Mouse (Mus musculus): ENCODE measurements around the gene Atp5j2.

Gene Atp5j2

DNA sequence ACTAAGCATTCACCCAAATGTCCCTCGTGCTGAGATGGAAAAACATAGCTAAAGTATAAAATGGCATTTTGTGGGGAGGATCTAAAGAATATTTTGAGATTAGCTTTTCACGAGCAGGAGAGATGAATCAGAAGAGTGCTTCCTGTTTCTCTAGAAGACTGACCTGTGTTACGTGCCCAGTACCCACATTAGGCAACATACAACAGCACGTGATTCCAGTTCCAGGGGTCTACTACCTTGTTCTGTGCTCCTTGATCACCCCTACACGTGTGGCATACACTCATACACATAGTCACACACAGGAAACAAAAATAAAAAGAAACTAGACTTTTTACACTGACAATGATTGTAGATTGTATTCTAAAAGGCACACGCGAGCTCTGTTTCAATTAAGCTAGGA is 8.5 kb upstream of the Atp5j2 start:
- DNase-seq, result no peak

DNA sequence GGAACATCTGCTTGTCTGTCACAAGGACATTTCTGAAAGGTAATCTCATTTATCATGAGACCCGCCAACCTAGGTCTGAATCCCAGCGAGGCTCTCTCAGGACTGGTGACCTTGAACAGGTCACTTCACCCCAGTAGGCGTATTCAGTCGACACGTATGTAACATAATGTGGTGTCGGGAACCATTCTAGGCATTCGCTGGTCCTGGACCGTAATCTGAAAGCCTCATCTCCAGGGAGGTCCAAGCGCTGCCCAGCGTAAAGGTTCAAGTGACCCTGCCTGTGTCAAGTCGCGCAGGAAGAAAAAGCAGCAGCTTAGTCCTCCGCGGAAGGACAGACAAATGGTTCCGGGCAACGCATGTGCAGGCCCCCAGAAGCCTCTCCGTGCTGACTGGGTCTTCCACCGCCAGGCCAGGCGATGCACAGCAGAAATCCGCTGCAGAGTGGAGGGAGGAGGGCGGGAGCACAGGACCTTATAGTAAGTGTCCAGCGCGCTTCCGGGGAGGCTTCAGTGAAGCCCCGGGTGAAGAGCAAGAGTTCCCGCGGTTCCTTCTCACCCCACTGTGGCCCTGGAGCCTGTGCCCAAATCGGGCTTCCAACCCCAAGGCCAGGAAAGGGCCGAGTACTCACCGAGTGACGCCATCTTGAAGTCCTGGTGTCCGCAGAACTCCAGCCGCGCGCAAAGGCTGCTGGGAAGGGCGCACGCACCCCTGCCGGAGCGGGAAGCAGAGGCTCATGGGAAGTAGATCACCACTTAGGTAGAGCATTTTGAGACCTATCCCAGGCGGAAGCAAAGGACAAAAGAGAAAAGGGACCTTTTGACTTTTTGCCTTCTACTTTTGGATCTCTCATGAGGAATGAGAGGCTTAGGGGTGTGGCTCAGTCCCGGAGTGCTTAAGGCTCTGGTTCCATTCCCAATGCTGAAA is 725 bp downstream of the Atp5j2 start:
- DNase-seq, result peak; percentile 94 to 96

DNA sequence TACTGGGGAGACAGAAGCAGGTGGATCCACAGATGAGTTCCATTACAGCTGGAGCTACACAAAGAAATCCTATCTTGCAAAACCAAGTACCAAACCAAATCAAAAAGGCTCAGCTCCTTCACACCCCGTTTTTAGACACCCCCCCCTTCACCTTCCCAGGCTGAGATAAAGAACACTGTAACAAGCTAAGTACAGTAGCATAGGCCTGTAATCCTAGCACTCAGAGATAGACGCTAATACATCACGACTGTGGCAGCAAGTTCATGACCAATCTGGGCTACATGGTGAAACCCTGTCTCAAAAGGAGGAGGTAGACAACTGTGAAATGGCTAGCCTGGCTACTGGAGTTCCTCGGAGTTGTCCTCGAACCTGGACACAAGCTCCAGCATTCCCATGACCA is 1.5 kb downstream of the Atp5j2 start:
- DNase-seq, result no peak

DNA sequence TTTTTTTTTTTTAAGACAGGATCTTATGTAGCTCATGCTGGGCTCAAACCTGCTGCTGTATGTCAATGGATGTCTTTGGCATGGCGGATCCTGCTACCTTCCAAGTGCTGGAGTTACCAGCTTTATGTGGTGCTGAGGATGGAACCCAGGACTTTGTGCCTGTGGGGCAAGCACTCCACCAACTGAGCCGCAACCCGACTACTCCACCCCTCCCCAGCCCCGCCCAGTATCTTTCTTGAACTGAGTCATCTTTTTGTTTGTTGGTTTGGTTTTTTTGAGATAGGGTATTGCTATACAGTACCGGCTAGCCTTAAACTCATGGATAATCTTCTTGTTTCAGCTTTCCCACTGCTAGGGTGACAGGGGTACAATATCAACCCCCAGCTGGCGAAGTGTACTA is 2.4 kb downstream of the Atp5j2 start:
- no peak for DNase-seq

DNA sequence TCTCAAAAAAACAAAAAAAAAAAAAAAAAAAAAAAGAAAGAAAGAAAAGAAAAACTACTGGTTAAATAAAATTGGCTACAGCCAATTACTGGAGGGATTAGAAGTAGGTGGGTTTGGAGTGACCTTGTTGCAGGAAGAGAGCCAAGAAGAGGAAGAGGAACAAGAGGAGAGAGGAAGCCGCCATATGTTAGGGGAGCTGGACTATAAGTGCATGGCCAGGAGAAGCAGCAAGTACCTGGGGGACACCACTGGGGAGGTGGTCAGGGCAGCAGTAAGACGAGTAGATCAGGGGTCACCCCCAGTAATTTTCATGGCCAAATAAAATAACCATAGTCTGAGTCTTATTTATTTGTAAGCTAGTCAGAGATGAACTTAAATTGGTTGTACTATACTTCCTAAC is 6.6 kb downstream of the Atp5j2 start:
- DNase-seq, result no peak

DNA sequence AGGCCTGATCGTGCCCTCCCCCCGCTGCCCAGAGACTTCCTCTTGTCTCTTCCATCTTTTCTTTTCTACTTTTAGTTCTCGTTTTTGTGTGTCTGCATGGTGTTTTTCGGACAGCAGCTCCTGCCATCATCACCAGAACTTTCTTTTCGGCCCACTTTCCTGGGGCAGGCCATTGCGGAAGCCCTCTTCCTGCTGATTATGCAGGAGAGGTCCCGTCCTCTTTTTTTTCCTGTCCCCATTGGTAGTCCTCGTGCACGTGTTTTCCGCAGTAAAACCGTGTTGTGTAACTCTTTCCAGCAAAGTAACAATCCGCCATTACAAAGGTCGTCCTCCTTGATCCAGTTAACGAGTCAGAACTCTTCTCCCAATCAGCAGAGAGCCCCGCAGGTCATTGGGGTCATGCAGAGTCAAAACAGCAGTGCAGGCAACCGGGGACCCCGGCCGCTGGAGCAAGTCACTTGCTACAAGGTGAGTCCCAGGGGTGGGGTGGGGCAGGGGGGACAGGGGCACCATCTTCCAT is 13.3 kb downstream of the Atp5j2 start:
- DNase-seq, result no peak

DNA sequence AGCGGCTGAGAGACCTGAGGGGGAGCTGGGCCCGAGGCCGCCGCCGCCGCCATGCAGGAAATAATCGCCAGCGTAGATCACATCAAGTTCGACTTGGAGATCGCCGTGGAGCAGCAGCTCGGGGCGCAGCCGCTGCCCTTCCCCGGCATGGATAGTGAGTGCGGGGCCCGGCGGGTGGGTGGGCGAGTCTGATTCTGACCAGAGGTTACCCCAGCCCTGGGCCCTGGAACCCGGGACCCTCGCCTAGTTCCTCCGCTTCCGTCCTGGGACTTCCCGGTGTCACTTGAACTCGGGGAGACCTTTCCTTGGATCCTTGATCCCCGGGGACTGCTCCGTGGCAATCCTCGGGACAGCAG is 24.6 kb downstream of the Atp5j2 start:
- no peak for DNase-seq

DNA sequence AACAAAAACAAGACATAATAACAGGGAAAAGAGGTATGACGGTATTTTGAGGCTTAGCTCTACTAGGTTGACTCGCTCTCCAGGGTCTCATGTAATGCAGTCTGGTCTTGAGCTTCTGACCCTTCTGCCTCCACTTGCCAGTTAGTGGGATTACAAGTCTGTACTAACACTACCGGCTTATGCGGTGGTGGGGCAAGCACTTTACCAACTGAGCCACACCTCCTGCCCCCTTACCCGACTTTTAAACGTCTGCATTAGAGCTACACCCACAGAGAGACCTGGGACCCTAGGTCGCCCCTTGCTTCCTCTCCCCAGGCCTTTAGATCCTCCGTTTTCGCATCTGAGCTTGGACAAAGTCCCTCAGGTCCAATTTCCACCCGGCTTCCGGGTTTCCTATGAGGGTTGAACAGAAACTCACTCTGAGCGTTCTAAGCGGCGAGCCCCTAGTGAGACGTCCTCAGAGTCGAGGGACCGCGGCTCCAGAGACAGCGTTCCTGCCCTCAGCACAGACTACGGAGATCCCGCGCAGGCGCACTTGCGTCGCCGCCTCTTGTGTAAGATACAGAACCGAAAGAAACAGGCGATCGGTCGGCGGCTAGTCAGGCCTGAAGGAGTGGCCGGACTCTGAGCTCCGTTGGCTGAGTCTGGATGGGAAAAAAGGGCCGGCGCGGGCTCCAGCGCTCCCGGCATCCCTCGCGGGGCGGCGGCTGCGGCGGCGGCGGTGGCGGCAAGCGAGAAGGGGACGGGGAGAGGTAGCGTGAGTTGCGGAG is 25.1 kb downstream of the Atp5j2 start, which contains the start of the genes Ptcd1 and Cpsf4:
Gene Ptcd1 (minus strand): TSS at position 573 of the 770 bp plus-strand sequence.
Gene Cpsf4 (plus strand): TSS at position 678 of the 770 bp plus-strand sequence.
- peak; percentile 100 for DNase-seq

DNA sequence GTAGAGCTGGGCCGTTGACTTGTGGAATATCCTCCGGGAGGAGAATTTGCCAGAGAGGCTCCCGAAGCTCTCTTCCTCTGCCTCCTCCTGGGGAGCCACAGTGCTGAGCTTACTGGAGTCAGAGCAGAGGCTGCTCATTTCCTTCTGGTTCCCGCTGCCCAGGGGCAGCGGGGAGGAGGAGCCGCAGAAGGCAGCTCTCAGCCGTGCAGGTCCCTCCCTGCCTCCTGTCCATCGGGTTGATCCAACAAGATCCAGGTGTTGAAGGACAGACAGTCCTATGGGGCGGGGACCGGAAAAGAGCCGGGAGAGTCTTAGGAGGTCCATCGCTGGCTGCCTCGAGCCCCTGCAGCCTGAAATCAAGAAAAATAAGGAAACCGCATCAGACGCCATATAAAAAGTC is 26.7 kb downstream of the Atp5j2 start:
- no peak for DNase-seq

DNA sequence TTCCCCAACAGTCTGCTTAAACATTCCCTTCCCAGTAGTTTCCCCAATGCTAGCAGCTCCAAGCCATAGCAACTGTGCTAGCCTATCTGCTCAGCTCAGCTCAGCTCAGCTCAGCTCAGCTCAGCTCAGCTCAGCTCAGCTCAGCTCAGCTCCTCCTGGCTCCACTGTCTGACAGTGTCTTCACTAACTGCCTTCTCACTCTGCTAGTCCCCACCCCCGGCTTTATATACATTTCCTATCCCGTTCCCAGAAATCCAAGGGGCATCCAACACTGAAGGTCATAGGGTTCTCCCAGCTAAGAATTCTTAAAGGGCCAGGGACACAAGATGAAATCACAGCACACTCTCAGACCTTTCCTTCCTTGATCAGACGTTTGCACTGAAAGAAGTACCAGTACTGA is 27.2 kb downstream of the Atp5j2 start:
- DNase-seq, result peak in 1 of 2 experiments; percentile 37

DNA sequence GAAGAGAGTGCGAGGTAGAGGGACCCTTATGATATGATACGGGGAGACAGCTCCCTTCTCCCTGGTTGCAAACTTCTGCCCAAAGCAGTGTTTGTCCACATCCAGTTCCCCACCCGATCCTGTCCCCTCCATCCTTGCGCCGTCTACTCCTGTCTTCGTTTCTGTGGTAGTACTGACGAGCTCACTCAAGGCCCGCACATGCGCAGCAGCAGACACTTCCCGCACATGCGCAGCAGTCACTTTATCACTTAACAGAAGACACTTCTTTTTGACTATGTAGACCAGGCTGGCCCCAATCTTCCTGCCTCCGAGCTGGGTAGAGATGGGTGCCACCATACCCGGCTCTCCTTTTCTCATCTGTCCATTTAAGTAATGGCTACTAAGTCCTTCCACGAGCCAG is 30.5 kb downstream of the Atp5j2 start:
- peak in 1 of 2 experiments; percentile 18 for DNase-seq

DNA sequence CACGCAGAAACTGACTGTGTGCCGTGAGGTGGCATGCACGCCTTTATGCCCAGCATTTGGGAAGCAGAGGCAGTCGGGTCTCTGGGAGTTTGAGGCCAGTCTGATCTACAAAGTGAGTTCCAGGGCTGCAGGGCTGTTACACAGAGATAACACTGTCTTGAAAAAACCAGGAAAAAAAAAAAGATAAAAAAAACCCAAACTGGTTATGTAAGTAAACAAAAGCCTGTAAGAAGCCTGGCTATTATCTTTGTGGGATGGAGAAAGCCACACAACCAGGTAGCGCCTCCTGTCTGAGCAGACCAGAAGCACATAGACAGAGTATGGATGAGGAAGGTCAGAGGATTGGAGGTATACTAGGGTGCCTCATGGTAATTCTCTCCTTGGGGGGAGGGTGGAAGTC is 39.2 kb downstream of the Atp5j2 start:
- no peak for DNase-seq

DNA sequence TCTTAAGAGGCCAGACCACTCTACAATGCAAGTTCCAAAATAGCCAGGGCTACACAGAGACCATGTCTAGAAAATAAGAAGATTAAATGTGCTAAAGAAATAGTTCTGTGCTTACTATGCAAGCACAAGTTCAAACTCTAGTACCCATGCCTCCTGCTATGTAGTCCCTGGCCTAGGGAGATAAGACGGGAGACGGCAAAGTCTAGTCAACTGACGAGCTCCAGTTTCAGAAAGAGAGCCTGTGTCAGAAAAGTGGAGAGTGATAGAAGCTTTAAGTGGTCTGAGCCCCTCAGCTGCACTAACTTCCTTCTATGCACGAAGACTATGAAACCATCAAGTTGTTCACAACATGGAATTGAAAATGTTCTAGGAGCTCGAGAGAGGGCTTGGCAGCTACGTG is 42.6 kb downstream of the Atp5j2 start:
- no peak for DNase-seq

DNA sequence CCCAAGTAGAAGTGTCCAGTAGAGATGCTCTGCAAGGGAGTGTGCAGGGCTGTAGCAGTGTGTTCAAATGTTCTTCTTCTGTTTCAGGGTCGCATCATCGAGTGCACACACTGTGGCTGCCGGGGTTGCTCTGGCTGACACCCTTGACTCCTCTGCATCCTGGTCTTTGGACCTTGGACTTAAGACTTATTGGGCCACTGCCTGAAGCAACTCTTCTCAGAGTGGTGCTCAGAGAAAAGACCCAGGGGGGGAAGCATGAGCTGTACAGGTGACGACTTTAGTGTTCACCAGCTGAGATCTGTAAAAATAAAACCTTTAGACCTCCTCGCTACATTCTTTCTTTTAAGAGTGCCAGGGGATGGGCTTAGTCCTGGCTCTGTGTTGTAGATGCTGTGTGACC is 44.1 kb downstream of the Atp5j2 start:
- DNase-seq, result peak; percentile 51 to 78

DNA sequence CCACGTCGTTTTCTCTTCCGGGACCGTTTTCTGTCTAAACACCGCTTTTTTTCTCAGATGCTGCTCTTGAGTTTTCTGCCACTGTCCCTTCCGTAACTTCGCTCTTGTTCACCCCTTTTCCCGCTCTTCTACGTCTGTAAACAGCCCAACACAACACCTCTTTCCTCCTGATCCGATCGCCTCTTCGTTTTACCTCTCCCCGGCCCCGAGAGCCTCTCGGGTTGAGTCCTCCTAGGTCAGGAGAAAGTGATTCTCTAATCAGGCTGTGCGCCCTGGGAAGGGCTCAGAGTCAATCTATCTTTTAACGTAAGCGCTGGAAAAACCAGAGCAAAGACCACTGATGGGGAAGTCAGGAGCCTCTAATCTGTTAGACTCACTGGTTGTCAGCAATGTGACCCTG is 51.3 kb downstream of the Atp5j2 start:
- no peak for DNase-seq

DNA sequence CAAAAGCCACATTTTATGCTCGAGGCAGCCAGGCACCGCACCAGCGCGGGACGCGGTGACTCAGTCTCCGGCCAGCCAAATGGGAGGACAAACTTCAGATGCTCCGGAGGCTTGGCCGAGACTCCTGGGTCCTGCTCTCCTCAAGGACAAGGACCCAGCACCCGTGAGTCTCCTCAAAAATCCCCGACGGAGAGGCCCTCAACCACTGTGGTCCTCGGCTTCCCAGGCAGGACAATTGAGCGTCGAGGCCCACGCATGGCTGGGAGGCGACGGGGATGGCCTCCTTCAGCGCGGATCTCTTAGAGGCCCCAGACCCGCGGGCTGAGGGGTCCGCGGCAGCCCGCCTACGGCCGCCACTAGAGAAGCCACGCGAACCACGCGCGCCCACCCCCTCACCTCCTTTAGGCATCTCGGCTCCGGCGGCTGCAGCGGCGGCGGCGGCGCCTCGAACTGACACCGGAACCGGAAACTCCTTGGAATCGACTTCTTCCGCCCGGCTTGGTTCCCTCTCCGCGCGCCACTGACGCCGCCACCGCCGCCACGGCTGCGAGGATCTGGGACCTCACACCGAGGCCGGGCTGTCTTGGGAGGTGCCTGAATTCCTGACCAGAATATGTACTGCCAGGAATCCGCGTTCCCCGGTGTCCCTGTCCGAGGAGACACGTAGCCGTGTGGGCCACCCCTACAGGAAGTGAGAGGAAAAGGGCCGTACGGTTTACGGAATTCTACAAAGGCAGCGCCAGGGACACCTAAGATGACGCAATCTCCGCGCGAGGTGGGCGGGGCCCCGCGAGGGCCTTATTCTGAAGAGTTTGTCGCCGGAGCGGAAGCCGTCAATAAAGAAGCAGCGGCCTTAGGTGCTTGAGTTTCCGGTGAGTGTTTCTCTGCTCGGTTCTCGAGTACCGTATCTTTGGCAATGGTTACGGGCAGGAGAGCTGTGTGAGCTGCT is 52.0 kb downstream of the Atp5j2 start, which contains the start of the genes Pdap1 and Bud31:
Gene Pdap1 (minus strand): TSS at position 668 of the 949 bp plus-strand sequence.
Gene Bud31 (plus strand): TSS at position 792 of the 949 bp plus-strand sequence.
- peak; percentile 94 to 96 for DNase-seq

DNA sequence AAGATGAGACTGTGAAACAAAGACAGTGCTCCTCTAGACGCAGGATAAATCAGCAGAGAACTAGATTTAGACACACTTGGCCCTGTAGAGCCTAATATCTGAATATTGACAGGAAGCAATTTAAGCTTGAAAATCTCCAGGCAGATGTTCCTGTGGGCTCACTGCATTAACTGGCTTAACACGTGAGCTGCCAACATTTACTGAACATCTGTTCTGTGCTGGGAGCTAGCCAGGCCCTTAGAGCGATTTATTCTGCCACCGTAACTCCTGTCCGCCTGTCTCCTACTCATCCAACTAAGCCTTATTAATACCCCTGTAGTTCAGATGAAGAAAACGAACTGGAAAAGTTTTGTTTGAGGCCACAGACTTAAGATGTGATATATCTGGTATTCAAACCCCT is 53.0 kb downstream of the Atp5j2 start:
- DNase-seq, result no peak

All from kidney, postnatal 25 days (tissue).